Mouse (Mus musculus): Measurements from ENCODE around the gene Ldb1.

Ldb1 gene

DNA sequence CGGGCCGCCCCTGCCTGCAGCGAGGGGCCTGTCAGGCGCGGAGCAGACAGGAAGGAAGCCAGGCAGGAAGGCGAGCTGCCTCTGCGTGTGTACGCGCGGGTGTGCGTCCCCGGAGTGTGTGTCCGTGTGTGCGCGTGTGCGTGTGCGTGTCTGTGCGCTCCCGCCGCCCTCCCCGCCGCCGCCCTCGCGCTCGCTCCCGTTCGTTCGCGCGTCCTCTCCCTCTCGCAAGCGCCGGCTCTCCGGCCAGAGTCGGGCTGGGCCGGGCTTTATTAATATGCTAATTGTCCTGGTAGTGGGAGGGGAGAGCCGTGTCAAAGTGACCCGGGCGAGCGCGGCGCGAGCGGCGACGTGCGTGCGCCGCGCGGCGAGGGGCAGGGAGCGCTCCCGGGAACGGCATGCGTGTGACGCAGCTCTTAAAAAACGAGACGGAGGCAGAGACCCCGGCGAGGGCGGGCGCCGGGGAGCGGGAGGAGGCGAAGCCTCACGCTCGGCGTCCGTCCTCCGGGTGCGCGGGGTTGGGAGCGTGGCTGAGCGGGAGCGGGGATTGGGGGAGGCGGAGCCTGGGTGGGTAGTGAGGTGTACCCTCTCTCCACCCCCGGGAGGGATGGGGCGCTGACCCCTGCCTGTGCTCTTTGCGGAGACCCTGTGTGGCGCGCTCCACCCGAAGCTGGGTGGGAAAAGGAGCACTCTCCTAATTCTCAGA lies at the start of gene Ldb1:
Ldb1 (minus strand) TSS at position 222 of the 703 bp plus-strand sequence.
- DNase-seq (ENCODE audit: low spot score in 2 of 2): peak; percentile 74 to 78

- DNase-seq (ENCODE audit: low spot score in 2 of 2): no peak
Observed at GRCm38 (mm10) chr19:46094144-46094543, 49.1 kb upstream of the Ldb1 start.

DNA sequence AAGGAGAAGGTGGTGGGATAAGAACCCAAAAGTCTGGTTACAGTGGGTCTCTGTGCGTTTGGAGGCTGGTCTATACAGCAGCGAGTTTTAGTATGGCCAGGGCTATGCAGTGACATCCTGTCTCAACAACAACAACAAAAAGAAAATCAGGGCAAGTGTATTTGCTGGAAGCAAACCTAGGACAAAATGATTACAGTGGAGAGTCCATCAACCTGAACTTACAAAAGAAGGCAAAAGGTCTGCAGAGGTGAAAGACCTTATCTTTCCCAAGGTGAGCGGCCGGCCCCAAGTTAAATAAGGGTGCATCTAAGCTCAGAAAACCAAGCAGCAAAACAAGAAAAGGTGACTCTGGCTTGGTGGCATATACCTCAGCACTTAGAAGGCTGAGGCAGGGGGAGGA lies 46.6 kb upstream of the Ldb1 start:
- no peak for DNase-seq (ENCODE audit: low spot score in 2 of 2)

DNA sequence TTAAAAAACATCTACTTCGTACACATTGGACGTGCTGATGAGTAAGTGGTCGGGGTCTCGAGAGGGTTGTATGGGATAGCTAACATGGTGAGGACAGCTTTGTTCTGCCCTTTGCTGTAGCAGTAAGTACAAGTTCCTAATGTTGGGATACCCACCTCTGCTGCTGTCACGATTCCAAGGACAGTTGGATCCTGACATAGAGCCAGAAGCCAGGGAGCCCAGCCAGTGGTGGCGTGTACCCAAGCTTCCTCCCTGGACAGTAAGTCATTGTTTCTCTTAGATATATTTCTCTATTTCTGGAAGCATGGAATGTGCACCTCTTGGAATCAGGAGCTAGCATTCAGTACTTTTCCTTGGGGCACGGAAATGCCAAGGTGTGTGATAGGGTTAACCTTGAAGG lies 42.9 kb upstream of the Ldb1 start:
- no peak for DNase-seq (ENCODE audit: low spot score in 2 of 2)

- peak in 1 of 2 experiments; percentile 51 for DNase-seq (ENCODE audit: low spot score in 2 of 2)
Observed at GRCm38 (mm10) chr19:46086337-46086736, 41.3 kb upstream of the Ldb1 start.

DNA sequence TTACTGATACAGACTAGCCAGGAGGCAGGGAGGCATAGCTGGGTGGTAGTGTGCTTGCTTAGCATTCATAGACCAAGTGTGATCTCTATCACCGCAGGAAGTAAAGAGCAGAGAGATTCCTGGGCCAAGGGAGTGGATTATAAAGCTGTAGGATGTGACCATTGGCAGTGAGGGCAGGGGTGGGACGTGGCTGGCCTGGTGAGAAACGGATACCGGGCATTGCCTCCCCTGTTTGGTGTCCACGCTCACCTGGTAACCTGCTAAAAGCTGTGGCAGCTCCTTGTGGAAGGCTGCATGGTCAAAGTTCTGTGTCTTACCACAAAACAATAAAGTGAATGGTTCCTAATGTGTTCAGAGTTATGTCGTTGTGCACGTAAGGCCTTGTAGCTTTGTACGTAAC lies 40.2 kb upstream of the Ldb1 start:
- DNase-seq (ENCODE audit: low spot score in 2 of 2): no peak

GRCm38 (mm10) chr19:46078535-46078934 lies 33.5 kb upstream of the Ldb1 start:
- DNase-seq (ENCODE audit: low spot score in 2 of 2): no peak

DNA sequence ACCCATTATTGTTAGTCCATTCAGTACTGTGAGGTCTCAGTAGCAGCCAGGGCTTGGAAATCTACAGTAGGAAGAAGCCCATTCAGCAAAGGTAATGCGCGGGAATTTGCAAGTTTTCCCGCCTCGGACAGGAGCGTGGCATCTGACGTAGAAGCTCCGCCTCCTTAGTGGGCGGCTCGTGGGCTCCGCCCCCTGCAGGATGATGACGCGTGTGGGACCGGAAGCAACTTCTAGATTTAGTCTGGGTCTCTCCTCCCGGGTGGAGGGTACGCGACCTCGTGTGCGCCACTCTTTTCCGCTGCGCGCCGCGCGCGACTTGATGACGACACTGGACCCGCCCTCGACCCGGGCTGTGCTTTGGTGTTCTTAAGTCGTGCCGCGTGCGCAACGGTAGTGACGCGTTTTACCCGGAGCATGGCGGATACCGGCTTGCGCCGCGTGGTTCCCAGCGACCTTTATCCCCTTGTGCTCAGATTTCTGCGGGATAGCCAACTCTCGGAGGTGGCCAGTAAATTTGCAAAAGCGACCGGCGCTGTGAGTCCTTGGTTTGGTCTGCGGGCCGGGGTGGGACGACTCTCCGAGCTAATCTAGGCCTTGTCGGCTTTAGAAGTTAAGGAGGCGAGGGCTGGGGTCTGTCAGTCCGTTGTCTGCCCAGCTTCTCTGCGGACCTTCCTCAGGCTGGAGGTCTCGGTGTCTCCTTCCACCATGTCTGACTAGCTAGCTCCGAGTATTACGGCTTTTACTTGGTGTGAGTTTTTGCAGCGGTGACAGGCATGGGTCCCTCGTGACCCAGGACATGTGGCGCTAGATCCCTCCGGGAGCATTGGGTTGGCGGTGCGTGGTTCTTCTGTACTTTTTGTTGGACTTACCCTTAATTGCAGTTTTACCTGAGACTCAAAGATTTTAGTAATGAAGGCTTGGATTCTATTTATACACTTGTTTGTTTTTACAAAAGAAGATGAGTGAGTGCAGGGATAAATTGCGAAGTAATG lies 30.9 kb upstream of the Ldb1 start, which contains the start of gene Nolc1:
Nolc1 (plus strand) TSS at position 248 of the 992 bp plus-strand sequence.
- peak; percentile 99 for DNase-seq (ENCODE audit: low spot score in 2 of 2)

DNA sequence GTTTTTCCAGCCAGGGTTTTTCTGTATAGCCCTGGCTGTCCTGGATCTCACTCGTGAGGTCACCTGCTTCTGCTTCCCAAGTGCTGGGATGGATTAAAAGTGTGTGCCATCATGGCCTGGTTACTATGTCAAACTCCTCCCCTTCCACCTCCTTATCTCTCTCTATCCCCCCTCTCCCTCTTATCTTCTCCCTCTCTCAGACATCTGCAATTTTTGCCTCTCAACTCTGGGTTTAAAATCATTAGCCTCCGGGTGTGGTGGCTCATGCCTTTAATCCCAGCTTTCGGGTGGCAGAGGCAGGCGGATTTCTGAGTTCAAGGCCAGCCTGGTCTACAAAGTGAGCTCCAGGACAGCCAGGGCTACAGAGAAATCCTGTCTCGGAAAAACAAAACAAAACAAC lies 29.3 kb upstream of the Ldb1 start:
- no peak for DNase-seq (ENCODE audit: low spot score in 2 of 2)

GRCm38 (mm10) chr19:46073285-46073684 lies 28.3 kb upstream of the Ldb1 start:
- no peak for DNase-seq (ENCODE audit: low spot score in 2 of 2)

DNA sequence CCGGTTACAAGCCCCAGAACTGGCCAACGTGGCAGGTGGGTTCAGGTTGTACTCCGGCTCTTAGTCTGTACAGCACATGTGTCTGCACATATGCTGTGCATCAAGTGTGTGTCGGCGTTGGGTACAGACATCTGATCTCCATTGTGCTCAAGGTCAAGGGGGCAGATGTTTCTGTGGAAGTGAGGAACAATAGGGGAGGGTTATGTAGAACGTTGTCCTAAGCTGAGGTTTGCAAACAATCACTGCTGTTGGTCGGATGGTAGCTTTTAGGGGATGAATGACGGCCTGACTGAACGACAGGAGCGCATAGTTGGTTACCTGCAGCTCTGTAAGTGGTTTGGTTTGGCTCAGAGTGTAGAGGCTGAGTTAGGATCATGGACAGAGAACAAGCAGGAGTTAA lies 23.0 kb upstream of the Ldb1 start:
- DNase-seq (ENCODE audit: low spot score in 2 of 2): no peak

DNA sequence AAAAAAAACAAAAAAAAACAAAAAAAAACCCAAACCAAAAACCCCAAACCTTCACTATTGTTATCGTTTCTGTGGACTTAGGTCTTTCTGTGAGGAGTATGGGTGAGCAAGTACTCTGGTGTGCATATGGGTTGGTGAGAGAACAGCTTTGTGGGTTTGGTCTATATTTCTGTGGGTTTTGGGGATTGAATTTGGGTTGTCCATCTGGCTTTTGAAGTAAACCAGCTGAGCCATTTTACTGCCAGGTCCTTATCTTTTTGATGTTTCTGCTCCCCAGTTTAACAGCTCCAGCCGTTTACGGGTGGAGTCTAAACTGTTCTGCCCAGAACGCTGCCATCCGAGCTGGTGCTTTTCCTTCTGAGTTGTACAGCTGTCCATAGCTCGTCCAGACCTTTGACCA lies 15.8 kb upstream of the Ldb1 start:
- DNase-seq (ENCODE audit: low spot score in 2 of 2): no peak

DNA sequence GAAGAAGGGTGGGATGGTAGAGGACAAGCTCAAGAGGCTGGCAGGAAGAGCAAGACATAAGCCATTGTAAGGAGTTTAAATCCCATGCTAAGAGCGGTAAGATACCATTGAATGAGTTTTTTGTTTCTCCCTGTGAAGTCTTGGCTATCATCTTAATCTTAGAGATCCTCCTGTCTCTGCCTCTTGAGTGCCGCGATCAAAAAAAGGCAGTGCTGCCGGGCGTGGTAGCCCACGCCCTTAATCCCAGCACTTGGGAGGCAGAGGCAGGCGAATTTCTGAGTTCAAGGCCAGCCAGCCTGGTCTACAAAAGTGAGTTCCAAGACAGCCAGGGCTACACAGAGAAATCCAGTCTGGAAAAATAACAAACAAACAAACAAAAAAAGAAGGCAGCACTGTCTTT lies 13.5 kb upstream of the Ldb1 start:
- no peak for DNase-seq (ENCODE audit: low spot score in 2 of 2)

GRCm38 (mm10) chr19:46056947-46057607 lies 12.1 kb upstream of the Ldb1 start:
- DNase-seq (ENCODE audit: low spot score in 2 of 2): peak in 1 of 2 experiments; percentile 66

DNA sequence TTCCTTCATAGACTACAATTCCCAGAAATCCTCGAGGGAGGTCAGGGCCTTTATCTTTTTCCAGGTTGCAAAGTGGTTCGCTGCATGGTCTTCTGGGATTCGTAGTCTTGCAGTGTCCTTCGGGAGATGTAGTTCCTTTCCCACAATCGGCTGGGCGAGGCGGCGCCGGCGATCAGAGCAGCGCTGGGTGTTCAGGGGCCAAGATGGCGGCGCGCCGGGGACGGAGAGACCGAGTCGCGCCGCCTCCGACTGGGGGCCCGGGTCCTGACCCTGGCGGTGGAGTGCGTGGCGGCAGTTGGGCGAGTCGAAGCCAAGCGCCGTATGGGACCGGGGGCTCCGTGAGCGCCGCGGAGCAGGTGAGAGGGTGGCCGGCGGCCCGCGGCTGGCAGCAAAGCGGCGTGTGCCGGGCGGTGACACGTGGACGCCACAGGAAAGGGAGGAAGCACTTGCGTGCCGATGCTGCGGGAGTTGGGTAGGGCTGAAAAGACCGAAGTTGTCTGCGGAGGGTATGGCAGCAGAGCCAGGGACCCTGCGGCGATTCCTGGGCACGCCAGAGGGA lies 11.5 kb upstream of the Ldb1 start:
- peak; percentile 87 to 89 for DNase-seq (ENCODE audit: low spot score in 2 of 2)

DNA sequence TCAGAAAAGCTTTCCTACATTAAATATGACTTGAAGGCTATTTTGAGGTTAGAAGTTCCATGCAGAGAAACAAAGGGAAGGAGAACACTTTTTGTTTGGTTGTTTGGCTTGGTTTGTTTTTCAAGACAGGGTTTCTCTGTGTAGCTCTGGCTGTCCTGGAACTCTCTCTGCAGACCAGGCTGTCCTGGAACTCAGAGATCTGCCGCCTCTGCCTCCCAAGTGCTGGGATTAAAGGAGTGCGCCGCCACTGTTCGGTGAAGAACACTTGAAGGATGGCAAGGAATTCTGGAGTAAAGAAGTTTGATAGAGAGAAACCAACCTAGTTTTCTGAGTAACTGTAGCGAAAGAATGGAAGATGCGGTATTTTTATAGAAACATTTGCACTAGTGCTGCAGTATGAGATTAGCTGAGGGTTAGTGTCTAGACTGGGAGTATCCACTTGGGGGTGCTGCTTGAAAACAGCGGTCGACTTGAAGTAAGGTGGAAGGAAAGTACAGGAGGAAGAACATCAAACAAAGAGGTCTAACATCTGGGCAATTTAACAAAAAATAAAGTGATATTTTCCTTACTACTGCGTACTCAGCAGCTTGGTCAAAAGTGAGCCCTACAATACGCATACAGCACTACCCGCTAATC lies 10.9 kb upstream of the Ldb1 start:
- DNase-seq (ENCODE audit: low spot score in 2 of 2): peak in 1 of 2 experiments; percentile 29

DNA sequence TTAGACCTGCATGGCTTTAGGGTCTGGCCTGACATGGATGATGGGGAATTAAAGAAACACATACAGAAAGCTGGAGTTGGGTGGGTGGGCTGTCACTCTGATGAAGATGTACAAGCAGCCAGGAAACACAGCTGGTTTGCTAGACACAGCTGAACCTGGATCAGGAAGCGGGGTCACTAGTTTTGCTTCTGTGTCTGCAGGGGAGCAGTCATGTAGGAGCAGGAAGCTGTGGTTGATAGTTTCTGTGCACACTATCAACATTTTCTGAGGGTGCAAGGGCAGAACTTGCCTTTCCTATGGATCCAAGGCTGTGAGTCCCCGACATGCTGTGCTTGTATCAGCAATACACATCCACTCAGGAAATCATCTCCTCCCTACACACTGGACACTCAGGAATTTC lies 5.4 kb upstream of the Ldb1 start:
- DNase-seq (ENCODE audit: low spot score in 2 of 2): no peak

DNA sequence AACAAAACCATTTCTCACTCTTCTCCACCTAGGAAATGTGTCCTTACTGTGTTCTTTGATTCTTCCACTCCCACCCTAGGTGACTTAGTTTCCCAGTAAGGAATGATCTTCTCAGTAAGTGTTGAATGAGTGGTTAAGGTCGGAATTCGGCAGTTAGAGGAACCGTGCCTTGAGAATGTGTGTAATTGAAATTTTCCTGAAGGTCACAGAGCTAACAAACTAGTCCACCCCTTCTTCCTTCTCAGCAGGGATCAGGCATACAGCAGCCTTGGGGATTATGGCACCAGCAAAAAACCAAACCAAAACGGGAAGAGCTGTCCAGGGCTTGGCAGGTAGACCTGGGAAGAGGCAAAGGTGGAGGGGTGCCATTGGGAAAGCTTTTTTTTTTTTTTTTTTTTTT lies 4.1 kb upstream of the Ldb1 start:
- DNase-seq (ENCODE audit: low spot score in 2 of 2): no peak

DNA sequence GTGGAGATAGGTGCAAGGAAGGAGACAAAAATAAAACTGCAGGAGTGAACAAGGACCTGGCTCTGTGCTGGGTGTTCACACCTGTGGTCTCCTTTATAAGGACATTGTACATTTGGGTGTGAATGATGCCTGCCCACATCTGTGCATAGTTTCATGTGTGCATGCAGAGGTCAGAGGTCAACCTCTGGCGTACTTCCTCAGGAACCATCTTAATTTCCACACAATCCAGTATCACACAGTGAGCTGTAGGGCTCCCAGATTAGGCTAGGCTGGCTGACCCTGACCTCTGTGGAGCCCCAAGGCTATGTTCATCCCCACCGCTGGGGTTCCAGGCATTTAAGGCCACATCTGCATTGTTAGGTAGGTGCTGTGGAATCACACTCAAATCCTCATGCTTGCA lies 2.4 kb upstream of the Ldb1 start:
- no peak for DNase-seq (ENCODE audit: low spot score in 2 of 2)

- DNase-seq (ENCODE audit: low spot score in 2 of 2): no peak
Observed at GRCm38 (mm10) chr19:46046621-46047025, 1.6 kb upstream of the Ldb1 start.

DNA sequence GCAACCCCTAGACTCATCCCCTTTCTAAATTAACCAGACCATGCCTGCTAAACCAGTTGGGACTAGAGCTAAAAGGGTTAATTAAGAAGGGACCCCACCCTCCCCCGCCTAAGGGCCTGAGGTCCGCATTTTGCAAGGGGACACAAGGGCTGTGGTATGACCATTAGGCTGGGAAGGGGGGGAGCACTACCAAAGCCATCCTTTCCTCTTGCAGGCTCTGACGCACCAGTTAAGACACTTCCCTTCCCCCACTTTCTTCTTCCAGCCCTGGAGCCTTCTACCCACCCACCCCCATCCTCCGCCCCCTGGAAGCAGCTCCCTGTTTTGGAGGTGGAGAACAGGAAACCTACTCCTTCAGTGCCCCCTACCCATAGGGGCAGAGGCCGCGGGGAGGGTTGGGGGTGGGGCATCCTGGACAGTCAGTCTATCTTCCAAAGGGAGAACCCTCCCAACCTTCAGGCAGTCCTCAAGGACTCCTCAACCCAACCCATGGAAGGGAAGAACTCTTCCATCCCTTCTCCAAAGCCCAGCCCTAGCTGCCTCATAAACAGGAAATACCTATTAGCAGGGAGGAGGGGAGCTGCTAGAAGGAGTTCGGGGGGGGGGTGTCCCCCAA lies 790 bp upstream of the Ldb1 start:
- peak in 1 of 2 experiments; percentile 58 for DNase-seq (ENCODE audit: low spot score in 2 of 2)
